Mouse (Mus musculus) 3134 (cell line): ENCODE measurements around the gene Mplkip.

ENCODE experiments used
- DNase-seq: peaks from one replicate; pipeline ENCODE4 v3.0.0-alpha.2; 2011; ENCODE audit warnings: low spot score; ENCODE audit not compliant: insufficient read length; ENCODE audit errors: extremely low read depth

Mplkip gene

GRCm38 (mm10) chr13:17694911-17695699 is at the start of gene Mplkip, which contains the start of gene Sugct:
TSS of gene Mplkip (plus strand) at chr13:17695192.
TSS of gene Sugct (minus strand) at chr13:17695553.
- DNase-seq: peak; percentile 100

DNA sequence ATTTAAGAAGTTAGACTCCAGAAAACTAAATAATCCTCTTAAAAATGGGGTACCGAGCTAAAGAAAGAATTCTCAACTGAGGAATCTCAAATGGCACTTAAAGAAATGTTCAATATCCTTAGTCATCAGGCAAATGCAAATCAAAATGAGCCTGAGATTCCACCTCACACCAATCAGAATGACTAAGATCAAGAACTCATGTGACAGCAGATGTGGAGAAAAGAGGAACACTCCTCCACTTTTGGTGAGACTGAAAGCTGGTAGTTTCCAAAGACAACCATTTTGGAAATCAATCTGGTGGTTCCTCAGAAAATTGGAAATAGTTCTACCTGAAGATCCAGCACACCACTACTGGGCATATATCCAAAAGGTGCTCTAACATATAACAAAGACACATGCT is 27.6 kb upstream of the Mplkip start:
- DNase-seq: no peak

DNA sequence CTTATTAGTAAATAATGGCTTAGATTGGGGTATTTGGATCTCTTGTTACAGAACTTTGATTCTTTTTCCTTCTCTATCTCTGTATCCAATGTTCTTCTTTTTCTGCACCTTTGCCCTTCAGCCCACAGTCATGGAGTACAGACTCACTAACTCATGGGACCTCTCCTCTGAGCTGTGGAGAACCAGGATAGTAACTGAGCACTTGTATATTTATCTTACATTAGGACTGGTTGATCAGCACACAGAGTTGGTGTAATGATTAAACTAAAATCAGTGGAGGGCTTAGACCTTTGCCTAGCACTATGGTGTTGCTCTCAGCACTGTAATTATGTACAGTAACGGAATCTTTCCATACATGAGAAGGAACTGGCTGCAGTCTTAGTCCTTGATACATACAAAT is 23.9 kb upstream of the Mplkip start:
- no peak for DNase-seq

- DNase-seq: no peak
Observed at GRCm38 (mm10) chr13:17689461-17689860, 5.5 kb upstream of the Mplkip start.

DNA sequence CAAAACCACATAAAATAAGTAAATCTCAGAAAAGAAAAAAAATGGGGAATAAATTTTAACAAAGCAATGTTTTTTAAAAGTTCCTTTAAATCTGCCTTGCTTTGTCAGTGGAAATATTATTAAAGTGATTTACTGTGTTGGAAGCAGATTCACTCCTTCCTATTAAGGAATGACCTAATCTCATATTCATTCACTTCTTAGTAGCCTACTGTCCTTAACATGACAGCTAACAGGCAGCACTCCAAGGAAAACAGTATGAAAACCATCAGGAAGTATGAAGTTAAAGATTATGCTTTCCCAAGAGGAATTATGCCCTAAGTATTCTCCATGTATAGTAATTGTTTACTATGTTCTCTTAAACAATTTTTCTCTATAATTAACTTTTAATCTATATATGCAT is 4.3 kb upstream of the Mplkip start:
- DNase-seq: peak; percentile 6

DNA sequence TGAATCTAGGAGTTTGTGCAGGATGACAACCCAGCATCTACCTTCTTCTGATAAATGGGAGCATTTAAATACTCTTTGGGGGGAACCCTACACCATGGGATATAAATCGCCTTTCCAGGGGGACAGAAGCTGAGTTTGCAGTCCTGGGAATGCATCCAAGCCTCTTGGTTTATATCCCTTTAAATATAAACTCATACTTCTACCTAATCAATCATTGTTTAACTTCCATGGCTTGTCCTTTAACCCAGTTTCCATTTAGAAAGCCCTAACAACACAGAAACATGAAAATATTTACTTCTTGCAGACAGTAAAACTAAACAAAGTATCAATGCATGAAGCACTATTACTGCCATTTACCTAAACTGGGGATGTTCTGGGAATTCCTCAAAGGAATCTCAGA is 3.6 kb upstream of the Mplkip start:
- no peak for DNase-seq

DNA sequence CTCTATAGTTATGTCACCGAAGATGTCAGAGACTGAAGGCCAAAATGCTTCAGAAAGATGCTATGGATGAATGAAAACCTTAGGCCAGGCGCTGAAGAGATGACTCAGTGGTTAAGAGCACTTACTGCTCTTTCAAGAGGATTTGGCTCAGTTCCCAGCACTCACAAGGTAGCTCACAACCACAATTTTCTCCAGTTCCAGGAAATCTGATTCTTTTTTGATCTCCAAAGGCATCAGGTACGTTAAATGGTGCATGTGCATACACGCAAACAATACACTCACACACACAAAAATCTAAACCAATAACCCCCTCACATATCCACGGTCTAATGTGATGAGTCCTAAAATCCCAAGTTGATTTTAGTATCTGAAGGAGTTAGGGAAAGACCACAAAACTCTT is 1.2 kb upstream of the Mplkip start:
- DNase-seq: peak; percentile 50

DNA sequence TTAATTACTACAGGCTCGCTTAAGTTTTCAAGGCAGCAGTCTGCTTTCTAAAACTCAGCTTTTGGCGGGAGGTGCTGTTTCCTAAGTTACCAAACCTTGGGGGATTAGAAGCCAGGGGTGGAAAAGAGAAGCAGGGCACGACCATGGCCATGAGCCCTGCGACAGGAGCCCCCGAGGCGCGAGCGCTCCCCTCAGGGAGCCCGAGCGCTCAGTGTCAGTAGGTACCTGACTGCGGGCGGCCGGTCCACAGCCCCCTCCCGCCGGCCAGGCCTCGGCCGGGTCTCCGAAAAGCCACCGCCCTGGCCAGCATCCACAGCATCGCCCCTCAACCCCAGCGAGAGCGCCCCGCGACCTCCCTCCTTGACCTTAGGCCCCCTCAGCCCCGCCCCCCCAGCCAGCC is 578 bp upstream of the Mplkip start:
- peak; percentile 79 for DNase-seq

DNA sequence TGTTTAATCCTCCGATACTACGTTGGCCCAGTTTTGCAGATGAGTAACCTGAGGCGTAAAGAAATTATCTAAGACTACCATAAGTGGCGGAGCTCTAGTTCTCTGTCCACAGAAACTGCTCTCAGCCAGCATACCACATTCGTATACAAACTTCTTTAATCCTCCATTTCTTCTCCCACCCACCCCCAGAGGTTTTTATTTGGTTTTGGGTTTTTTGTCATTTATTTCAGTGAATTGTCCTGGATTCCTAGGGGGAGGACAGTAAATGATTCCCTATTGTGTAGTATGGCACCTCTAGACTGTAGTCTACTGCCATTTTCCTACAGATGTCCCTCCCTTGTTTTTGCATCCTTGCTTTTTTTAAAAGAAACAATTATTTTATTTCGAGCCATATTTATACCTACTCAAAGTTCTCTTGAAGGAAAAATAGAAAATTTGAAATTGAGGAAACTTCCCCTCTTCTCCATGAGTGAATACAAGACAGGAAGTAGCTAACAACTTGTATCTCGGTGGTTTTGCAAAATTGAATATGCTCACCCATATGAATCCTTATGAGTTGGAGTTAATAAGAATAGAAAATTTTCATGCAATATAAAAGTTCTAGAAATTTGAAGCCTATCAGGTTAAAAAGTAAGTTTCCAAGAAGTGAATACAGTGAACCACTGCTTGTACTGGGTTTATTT is 1.0 kb downstream of the Mplkip start:
- DNase-seq: no peak

- no peak for DNase-seq
Observed at GRCm38 (mm10) chr13:17700090-17700715, 5.2 kb downstream of the Mplkip start.

DNA sequence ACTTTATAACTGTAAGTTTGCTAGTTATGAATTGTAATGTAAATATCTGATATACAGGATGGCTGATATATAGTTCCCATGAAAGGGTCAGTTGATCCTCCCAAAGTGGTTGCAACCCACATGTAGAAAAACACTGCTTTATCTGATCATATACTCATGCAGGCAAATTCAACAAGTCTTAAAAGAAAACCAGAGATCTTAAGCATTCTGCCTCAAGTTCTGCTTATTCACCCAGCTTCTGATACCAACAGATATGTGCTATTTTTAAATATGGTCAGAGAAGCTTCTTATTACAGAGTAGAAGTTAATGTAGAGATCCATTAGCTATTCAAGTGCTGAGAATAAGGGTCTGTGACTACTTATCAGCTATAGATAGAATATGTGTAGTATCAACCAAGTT is 6.3 kb downstream of the Mplkip start:
- DNase-seq: no peak

DNA sequence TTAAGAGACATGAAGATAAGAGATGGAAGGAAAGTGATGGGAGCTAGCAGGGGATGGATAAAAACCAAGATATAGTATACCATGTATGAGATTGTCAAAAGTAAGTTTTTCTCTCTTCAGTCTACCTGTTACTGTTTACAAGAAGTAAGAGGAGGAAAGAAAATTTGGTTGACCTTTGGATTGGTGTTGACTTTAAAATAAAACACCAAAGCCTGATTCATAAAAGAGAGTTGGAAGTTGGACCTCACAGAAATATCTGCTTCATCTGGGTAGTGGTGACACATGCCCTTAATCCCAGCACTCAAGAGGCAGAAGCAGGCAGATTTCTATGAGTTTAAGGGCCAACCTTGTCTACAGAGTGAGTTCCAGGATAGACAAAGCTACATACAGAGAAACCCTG is 7.3 kb downstream of the Mplkip start:
- DNase-seq: no peak

- DNase-seq: peak; percentile 14
Observed at GRCm38 (mm10) chr13:17705188-17705826, 10.3 kb downstream of the Mplkip start.

GRCm38 (mm10) chr13:17708784-17709311 is 13.9 kb downstream of the Mplkip start:
- DNase-seq: no peak

- DNase-seq: no peak
Observed at GRCm38 (mm10) chr13:17717357-17717756, 22.4 kb downstream of the Mplkip start.

- DNase-seq: no peak
Observed at GRCm38 (mm10) chr13:17727922-17728321, 32.9 kb downstream of the Mplkip start.

DNA sequence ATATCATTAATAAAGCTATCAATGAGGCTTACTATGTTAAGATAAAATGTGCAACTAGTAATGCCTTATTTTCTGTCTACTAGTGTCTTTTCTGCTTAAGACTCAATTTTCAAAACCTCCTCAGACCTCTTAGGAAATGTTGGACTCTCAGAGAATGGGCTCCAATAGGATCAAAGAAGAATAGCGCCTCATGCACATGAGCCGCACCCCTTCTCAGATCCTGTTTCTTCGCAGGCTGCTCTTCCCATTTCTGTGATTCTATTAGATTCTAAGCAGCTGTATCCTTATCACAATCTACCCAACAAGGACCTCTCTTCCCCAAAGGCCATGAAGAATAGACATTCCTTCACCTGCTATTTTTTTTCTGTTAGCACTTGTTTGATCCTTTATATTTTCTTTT is 33.8 kb downstream of the Mplkip start:
- no peak for DNase-seq
